Mouse (Mus musculus): ENCODE data around the gene Parp2. TPM values are rescaled to one million over a fixed set of nuclear protein-coding genes. Genes with fewer than 3 reads are reported as not detected.
"Not testable (repeated sequence)": the region's sequence is repeated elsewhere in the genome, so short reads cannot be mapped to it uniquely, and the experiment has no call there.

Gene Parp2
- polyA plus RNA-seq (2012; rRNA removed): 27.1 and 33.3 TPM in 2 replicates

GRCm38 (mm10) chr14:50807487-50808072, at the start of gene Parp2, which contains the start of gene Ccnb1ip1:
Gene Parp2, plus strand, starts transcription at chr14:50807841.
Gene Ccnb1ip1, minus strand, starts transcription at chr14:50807732.
- peak; percentile 98 for DNase-seq (ENCODE audit: low read depth)

GRCm38 (mm10) chr14:50758416-50759085, 49.1 kb upstream of the Parp2 start:
- DNase-seq (ENCODE audit: low read depth): no peak

DNA sequence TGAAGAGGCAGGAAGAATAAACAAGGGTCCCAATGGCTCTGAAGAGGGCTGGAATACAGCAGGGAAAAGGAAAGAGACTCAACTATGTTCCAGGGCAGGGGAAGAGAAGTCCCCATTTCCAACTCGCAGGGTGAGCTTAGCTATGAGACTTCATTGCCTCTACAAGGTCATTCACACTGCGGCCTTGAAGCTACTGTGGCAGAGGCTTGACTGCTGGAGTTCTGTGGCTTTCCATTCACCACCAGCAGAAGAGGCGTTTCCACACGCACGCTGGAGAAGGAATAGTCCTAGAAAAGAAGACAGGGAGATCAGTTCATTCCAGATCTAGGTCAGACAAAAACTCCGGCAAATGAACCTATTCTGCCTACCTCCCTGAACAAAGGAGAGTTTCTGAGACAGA, 41.9 kb upstream of the Parp2 start:
- no peak for DNase-seq (ENCODE audit: low read depth)

DNA sequence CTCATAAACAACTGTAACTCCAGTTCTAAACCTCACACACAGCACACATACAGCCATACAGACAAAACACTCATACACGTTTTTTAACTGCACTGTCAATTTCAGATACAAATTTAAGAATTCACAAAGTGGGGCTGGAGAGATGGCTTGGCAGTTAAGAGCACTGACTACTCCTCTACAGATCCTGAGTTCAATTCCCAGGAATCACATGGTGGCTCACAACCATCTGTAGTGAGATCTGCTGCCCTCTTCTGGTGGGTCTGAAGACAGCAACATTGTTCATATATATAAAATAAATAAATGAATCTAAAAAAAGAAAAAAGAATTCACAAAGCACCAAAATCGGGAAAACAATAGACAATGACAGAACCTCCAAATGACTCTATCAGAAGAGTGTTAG, 36.3 kb upstream of the Parp2 start:
- no peak for DNase-seq (ENCODE audit: low read depth)

DNA sequence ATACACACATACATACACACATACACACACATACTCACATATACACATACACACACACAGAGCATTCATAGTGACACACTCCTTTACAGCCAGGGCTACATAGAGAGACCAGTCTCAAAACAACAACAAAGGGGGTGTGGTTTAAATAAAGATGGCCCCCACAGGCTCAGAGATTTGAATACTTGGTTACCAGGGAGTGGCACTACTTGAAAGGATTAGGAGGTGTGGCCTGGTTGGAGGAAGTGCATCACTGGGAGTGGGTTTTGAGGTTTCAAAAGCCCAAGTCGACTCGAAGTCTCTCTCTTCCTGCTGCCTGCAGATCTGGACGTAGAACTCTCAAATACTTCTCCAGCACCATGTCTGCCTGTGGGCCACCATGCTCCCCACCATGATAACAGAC, 25.5 kb upstream of the Parp2 start:
- DNase-seq (ENCODE audit: low read depth): no peak

DNA sequence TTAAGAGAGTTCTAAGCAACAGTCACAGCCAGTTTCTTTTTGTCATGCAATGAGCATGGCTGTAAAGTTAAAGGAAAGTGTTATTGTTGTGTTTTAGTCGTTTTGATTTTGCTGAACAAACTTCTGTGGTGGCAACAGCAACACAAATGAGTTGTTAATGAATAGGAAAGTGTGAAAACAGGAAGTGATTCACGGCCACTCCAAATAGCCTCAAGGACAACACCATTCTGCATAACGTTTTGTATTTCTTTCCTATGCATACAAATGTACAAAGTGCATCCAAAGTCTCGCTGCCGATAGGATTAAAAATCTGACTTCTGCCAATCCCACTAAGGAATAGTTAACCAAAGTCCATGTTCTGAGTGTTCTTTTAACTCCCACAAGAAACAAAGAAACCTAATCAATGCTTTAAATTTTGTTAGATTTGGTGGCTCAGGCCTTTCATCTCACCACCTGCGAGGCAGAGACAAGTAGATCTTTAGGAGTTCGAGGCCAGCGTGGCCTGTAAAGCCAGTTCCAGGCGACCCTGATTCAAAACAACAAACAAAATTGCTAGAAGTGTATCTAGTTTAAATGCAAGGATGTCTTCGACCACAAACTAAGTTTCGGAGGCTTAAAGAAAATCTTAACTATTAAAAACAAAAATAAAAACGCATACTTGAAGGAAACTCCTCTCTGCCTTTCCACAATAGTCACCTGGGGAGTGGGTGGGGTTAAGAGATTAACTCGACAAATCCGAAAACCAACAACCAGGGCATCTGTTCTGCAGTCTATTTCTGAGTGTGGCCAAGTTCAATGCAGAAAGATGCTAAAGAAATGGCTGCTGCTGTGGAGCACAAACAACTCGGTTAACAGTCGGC, 23.0 kb upstream of the Parp2 start:
- DNase-seq (ENCODE audit: low read depth): no peak

DNA sequence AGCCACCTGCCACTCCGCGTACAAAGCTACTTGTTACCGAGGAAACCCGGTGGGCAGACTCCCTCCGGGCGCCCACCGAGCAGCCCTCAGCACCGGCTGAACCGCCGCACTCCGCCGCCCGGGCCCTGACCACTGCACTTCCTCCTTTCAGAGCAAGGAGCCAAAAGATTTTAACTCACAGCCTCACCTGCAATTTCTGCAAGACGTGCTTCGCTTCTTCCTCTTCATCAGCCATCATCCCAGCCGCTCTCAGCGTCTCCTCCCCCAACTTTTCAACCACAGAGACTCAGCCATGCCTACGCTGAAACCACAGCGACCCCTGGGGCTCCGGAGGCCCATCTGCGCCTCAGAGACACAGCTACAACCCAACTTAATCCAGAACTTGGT, 22.4 kb upstream of the Parp2 start, which contains the start of gene Ttc5:
TSS of gene Ttc5 (minus strand) at position 269 of the 387 bp plus-strand sequence.
- DNase-seq (ENCODE audit: low read depth): no peak

DNA sequence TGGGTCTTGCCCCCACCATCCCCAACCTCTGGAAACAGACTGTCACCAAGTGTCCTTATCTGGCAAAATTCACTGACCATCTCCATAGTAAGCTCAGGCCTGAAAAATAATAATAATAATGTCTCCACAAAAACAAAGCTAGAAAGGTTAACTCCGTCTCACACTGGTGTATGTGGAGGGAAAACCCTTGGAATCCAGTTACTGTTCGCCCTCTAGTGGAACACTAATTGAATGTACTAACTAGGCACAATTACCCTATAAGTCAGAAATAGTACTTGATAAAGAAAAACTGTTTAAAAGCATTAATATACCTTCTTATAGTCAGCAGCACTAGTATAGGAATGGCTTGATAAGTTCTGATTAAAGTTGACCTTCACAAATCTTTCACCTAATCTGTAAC, 19.5 kb upstream of the Parp2 start:
- no peak for DNase-seq (ENCODE audit: low read depth)

- DNase-seq (ENCODE audit: low read depth): no peak
Observed at GRCm38 (mm10) chr14:50795261-50795935, 12.2 kb upstream of the Parp2 start.

- no peak for DNase-seq (ENCODE audit: low read depth)
Observed at GRCm38 (mm10) chr14:50795965-50796364, 11.7 kb upstream of the Parp2 start.

- no peak for DNase-seq (ENCODE audit: low read depth)
Observed at GRCm38 (mm10) chr14:50796464-50796863, 11.2 kb upstream of the Parp2 start.

GRCm38 (mm10) chr14:50798512-50798911, 9.1 kb upstream of the Parp2 start:
- DNase-seq (ENCODE audit: low read depth): no peak

DNA sequence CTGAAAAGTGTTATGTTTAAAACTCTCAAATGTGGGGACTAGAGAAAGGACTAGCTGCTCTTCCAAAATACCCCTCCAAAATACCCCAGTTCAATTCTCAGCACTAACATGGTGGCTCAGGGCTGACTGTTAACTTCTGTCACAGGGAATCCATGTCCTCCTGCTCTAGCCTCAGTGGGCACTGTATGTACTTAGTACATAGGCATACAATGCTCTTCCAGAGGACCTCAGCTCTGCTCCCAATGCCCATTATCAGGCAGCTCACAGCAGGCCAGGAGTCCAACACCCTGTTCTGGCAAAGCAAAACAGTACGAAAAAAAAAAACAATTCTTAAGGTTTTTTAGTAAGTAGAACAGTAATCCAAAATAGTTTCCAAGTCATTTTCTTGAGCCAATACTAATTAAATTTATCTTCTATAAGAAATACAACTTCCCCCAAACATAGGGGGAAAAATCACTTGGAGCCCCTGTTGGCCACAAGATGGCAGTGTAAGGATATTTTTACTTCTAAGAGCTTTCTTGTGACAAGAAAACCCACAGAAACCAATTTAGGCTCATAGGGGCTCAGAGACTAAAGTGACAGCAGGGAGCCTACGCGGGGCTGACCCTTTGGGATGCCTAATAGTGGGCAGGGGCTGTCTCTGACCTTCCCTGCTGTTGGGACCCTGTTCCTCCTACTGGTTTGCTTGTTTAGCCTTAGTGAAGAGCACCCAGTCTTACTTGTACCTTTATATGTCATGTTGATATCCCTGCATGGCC, 8.0 kb upstream of the Parp2 start:
- DNase-seq (ENCODE audit: low read depth): no peak

- DNase-seq (ENCODE audit: low read depth): no peak
Observed at GRCm38 (mm10) chr14:50802441-50802840, 5.2 kb upstream of the Parp2 start.

DNA sequence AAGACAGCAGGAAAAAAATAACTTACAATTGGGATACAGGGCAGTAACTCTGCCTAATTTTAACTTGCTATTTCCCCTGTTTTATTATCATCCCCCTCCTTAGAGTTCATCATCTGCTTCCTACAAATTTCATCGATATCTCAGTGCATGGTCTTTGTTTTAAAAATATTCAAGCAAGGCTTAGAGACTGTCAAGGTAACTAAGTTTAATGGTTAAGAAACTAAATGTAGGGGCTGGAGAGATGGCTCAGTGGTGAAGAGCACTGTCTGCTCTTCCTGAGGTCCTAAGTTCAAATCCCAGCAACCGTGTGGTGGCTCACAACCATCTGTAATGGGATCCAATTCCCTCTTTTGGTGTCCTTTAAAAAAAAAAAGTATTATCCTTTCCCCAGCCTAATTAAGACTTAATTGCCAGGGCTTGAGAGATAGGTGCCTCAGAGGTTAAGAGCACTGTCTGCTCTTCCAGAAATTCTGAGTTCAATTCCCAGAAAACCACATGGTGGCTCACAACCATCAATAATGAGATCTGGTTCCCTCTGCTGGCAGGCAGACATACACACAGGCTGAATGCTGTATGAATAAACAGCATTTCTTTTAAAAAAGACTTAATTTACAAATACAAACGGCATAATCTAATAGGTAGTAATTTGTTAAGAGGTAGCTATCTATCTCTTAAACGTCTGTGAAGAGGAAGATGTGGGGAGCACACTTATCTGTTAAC, 4.6 kb upstream of the Parp2 start:
- no peak for DNase-seq (ENCODE audit: low read depth)

GRCm38 (mm10) chr14:50804683-50805082, 3.0 kb upstream of the Parp2 start:
- DNase-seq (ENCODE audit: low read depth): no peak

DNA sequence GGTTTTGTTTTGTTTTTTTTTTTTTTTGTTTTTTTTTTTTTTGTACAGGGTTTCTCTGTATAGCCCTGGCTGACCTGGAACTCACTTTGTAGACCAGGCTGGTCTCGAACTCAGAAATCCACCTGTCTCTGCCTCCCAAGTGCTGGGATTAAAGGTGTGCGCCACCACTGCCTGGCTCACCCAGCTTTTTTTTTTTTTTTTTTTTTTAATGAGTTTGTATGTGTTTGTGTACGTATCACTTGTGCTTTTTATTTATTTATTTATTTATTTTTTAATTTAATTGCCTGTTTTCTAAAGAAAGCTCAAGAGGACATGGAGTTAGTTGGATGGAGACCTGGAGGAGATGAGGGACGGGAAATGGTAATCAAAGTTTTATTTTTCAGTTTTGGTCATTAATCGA, 1.2 kb upstream of the Parp2 start:
- not testable (repeated sequence) for DNase-seq (ENCODE audit: low read depth)

- DNase-seq (ENCODE audit: low read depth): no peak
Observed at GRCm38 (mm10) chr14:50813060-50813459, 5.4 kb downstream of the Parp2 start.

GRCm38 (mm10) chr14:50823240-50823639, 15.6 kb downstream of the Parp2 start:
- no peak for DNase-seq (ENCODE audit: low read depth)

- no peak for DNase-seq (ENCODE audit: low read depth)
Observed at GRCm38 (mm10) chr14:50824219-50824618, 16.6 kb downstream of the Parp2 start.

DNA sequence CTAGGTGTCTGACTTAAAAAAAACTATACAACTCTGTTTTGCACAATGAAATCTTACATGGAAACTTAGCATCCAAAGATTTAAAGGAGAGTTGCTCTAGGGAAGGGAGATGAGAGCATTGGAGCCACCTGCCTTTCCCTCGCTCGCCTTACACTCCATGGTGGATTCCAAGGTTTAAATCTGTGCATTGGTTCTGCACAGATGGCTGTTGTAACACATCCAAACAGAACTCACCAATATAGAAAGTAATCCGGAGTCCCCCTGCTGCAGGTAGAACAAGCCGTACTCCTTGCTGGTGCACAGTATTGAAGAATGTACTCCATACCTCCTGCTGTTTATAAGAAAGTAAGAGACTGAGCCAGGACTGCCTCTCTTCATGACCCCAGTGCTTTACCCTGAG, 18.9 kb downstream of the Parp2 start:
- DNase-seq (ENCODE audit: low read depth): no peak

Measured in gonadal fat pad, adult 2 months (tissue).